Mouse (Mus musculus) embryonic facial prominence, embryonic 15.5 days (tissue): ENCODE data around the gene Phf23. TPM values are rescaled to one million over a fixed set of nuclear protein-coding genes. Genes with fewer than 3 reads are reported as not detected.
A peak's percentile ranks its signal among the peaks of the same experiment; 100 is the strongest.

Experiments used
- ATAC-seq: fragments of 200-750 bp; cut with Nextera tagmentation; 2 replicates; pipeline ENCODE4 v1.8.0; 2017; ENCODE audit warnings: low read depth, moderate TSS enrichment; ENCODE audit not compliant: insufficient number of reproducible peaks, low FRiP score, low TSS enrichment
- H3K27ac ChIP-seq: fragments of 300-500 bp; sonication (generic); replicated peaks from 2 replicates; pipeline ENCODE4 v1.5.1; 2015; ENCODE audit warnings: mild to moderate bottlenecking, inconsistent platforms
- H3K27me3 ChIP-seq: fragments of 300-500 bp; sonication (generic); 2 replicates; pipeline ENCODE4 v1.6.1; 2015; ENCODE audit warnings: inconsistent platforms
- H3K36me3 ChIP-seq: fragments of 300-500 bp; sonication (generic); 2 replicates; pipeline ENCODE4 v1.6.1; 2015; ENCODE audit warnings: mild to moderate bottlenecking, inconsistent platforms
- H3K4me1 ChIP-seq: fragments of 300-500 bp; sonication (generic); 2 replicates; pipeline ENCODE4 v1.6.1; 2015; ENCODE audit warnings: inconsistent platforms
- H3K4me2 ChIP-seq: fragments of 300-500 bp; sonication (generic); replicated peaks from 2 replicates; pipeline ENCODE4 v1.6.1; 2015; ENCODE audit warnings: mild to moderate bottlenecking, inconsistent platforms
- H3K4me3 ChIP-seq: fragments of 300-500 bp; sonication (generic); replicated peaks from 2 replicates; pipeline ENCODE4 v1.5.1; 2015; ENCODE audit warnings: mild to moderate bottlenecking, inconsistent platforms
- H3K9ac ChIP-seq: fragments of 300-500 bp; sonication (generic); 2 replicates; pipeline ENCODE4 v1.6.1; 2015; ENCODE audit warnings: inconsistent platforms
- H3K9me3 ChIP-seq: fragments of 300-500 bp; sonication (generic); replicated peaks from 2 replicates; pipeline ENCODE4 v1.6.1; 2016; ENCODE audit warnings: inconsistent platforms
- WGBS: fragments of 180-500 bp; shearing (Covaris S2); methylation state at CpG from one replicate; pipeline ENCODE4 v1.1.7; 2015; 5-methylcytosine and 5-hydroxymethylcytosine counted together
- polyA plus RNA-seq: library from polyadenylated mRNA; unstranded; fragments of >200 nt; fragmentation: Nextera tagmentation; extraction: Ambion mirVana; gene quantifications from 2 replicates; pipeline ENCODE4 v1.2.1, GENCODE M21; 2015

Phf23 gene
- polyA plus RNA-seq, 1 experiment from 2014 or later: 77.8 TPM

GRCm38 (mm10) chr11:70016669-70017068, 21.1 kb downstream of the Phf23 start, which contains the start of gene Dlg4:
Dlg4 (plus strand) TSS chr11:70016942.
- Histone ChIP-seq H3K4me3 (peak within 1 kb of the TSS; percentile 54), H3K4me1 (peaks cover 63% of the 10 kb centered on the region), H3K27me3 (no peaks in the 10 kb centered on the region), H3K27ac (peak within 1 kb of the TSS; percentile 92), H3K9me3 (no peaks in the 10 kb centered on the region), H3K9ac (peak within 1 kb of the TSS; percentile 33; the same call in 1 of the 2 replicates), H3K4me2 (peak within 1 kb of the TSS; percentile 91), H3K36me3 (peaks cover 24% of the 10 kb centered on the region)
- 70% methylated on average over 3 of the region's 3 CpGs for WGBS
- ATAC-seq: no peak

DNA sequence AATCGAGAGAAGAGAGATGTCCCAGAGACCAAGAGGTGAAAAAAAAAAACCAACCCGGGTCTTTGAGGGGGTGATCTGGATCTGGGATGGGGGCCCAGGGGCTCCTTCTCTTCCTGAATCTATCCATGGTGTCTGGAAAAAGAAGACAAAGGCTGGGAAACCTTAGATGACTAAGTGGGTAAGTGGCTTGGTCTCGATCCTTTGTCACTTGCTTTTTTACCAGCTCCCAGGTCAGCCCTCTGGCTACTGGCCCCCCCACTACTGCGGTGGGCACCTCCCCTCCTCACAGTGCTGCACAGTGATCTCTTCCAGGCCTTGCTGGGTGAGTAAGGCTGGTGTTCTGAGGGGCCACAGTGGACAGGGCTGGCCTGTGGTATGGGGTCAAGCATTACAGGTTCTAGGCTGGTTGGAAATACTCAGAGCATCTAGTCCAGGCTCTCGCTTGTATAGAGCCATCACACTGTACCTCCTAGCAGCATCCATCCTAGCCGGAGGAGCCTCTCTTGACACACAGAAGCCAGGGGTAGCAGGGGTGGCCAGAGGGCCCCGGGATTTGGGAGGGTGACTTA, 21.7 kb downstream of the Phf23 start:
- ATAC-seq: no peak
- Histone ChIP-seq H3K27ac (peak overlapping the region; percentile 92; the same call in 1 of the 2 replicates), H3K4me2 (peak overlapping the region; percentile 91), H3K4me3 (peak overlapping the region; percentile 54; the same call in 1 of the 2 replicates), H3K27me3 (no peaks in the 10 kb centered on the region), H3K9me3 (no peaks in the 10 kb centered on the region), H3K36me3 (peaks cover 18% of the 10 kb centered on the region), H3K9ac (no peak overlapping the region), H3K4me1 (peaks cover 68% of the 10 kb centered on the region)
- WGBS: 29% methylated on average over 7 of the region's 7 CpGs

DNA sequence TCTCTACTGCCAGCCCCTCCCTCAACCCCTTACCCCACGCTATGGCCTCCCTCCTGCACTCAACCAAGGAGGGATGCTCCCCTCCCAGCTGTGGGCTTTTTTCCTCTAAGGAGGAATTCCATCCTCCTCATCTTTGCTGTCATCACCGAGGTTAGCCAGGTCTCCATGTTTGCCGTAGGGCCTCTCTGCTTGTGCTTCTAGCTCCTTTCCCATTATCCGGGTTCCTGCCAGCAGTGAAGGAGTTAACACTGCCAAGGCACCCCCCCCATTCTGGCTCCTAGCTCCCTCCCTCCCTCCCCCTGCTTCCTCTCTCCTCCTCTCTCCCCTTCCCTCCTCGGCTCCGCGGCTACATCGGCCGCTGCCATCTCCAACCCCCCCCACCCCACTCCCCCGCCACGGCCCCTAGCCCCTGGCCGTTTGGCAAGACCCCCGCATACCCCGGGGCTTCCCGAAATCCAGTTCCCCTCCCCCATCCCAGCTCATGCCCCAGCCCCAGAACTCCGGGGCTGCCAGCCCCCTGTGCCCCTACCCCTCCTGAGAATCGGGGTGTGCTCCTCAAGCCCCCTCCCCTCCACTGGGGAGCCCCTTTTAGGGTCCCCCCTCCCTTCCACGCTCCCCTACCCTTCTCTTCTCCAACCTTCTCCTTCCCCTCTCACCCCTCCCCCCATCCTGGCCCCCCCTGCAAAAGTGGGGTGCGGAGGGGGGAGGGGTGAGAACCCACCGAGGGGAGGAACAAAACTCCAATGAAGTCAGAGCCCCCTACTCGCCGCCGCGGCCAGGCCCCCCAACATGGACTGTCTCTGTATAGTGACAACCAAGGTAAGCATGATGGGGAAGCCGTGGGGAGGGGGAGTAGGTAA, 22.8 kb downstream of the Phf23 start:
- peak overlapping the region; percentile 92 for H3K27ac ChIP-seq
- peak overlapping the region; percentile 63 for H3K9ac ChIP-seq
- WGBS: 1% methylated on average over 25 of the region's 25 CpGs
- H3K4me2 ChIP-seq: peak overlapping the region; percentile 91
- peak overlapping the region; percentile 54 for H3K4me3 ChIP-seq
- no peak for ATAC-seq
- H3K36me3 ChIP-seq: peaks cover 7% of the 10 kb centered on the region
- H3K4me1 ChIP-seq: peaks cover 71% of the 10 kb centered on the region
- no peaks in the 10 kb centered on the region for H3K27me3 ChIP-seq
- no peaks in the 10 kb centered on the region for H3K9me3 ChIP-seq

DNA sequence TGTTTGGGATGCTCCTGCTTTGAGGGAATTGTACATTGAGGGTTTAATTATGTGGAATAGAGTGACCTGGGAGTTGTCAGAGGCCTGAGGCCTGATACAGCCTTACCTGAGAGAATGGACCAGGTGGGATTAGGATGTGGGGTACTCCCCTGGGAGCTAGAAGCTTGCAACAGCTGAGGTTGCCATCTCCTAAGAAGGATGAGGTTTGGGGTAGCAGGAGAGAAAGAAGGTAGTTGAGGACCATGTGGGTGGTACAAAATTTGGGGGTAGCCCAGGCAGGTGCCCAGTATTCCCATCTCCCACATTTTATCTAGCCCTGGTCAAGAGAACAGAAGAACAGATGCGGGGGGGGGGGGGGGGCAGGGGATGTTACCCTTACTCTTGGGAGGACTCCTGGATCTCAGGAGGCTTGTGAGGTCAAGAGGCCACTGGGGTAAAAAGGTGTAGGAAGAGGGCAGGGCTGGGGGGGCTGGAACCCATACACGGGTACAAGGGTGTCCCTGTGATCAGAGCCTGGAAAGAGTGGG, 24.0 kb downstream of the Phf23 start:
- 0% methylated on average over 2 of the region's 2 CpGs for WGBS

GRCm38 (mm10) chr11:70020022-70020631, 24.6 kb downstream of the Phf23 start:
- Histone ChIP-seq H3K9ac (no peak overlapping the region), H3K9me3 (no peaks in the 10 kb centered on the region), H3K36me3 (no peaks in the 10 kb centered on the region), H3K4me1 (peaks cover 73% of the 10 kb centered on the region), H3K4me2 (peak overlapping the region; percentile 91), H3K4me3 (peak overlapping the region; percentile 54), H3K27ac (peak overlapping the region; percentile 92), H3K27me3 (no peaks in the 10 kb centered on the region)
- ATAC-seq: no peak
- 11% methylated on average over 8 of the region's 8 CpGs for WGBS

More for the DNA sequence above, 24.0 kb downstream of the Phf23 start:
- Histone ChIP-seq H3K9me3 (no peaks in the 10 kb centered on the region), H3K9ac (0 out of 2 replicates have a peak overlapping the region, but pooled peaks have one; percentile 63), H3K4me3 (peak overlapping the region; percentile 54), H3K4me2 (peak overlapping the region; percentile 91), H3K4me1 (peaks cover 73% of the 10 kb centered on the region), H3K27ac (peak overlapping the region; percentile 92), H3K36me3 (no peaks in the 10 kb centered on the region), H3K27me3 (no peaks in the 10 kb centered on the region)
- ATAC-seq: no peak

DNA sequence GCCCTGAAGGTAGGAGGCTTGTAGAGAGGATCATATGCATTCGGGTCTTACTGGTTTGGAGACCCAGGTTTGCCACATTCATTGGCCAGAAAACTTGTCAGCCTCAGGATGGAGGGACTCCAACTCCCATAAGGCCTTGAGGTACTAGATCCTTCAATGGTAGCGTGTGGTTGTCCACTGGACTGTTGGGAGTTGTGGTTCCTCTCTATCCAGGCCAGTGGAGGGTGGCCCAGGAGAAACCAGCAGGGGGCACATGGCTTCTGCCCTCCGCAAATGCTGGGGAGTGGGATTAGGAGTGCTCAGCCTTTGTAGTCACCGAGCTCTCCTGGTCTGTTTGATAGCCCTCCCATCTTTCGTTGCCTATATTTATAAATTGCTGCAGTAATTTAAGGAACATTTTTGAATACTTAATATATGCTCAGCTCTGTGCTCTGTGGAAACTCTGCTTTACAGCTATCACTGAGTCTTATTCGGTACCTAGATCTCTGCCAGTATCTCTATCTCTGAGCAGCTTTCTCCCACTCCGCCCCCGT, 25.2 kb downstream of the Phf23 start:
- WGBS: under 1% methylated on average over 8 of the region's 8 CpGs
- peak overlapping the region; percentile 91 for H3K4me2 ChIP-seq
- H3K27me3 ChIP-seq: no peaks in the 10 kb centered on the region
- peak overlapping the region; percentile 54 for H3K4me3 ChIP-seq
- peaks cover 73% of the 10 kb centered on the region for H3K4me1 ChIP-seq
- peak overlapping the region; percentile 92 for H3K27ac ChIP-seq
- no peaks in the 10 kb centered on the region for H3K36me3 ChIP-seq
- no peak overlapping the region for H3K9ac ChIP-seq
- H3K9me3 ChIP-seq: no peaks in the 10 kb centered on the region
- ATAC-seq: peak; percentile 76

- Histone ChIP-seq H3K9me3 (no peaks in the 10 kb centered on the region), H3K36me3 (no peaks in the 10 kb centered on the region), H3K9ac (no peak overlapping the region), H3K4me2 (peak overlapping the region; percentile 91), H3K27ac (peak overlapping the region; percentile 92), H3K4me1 (peaks cover 80% of the 10 kb centered on the region), H3K27me3 (no peaks in the 10 kb centered on the region), H3K4me3 (peak overlapping the region; percentile 54)
- peak; percentile 84 for ATAC-seq
- WGBS: 1% methylated on average over 40 of the region's 40 CpGs
These were observed 25.9 kb downstream of the Phf23 start for GRCm38 (mm10) chr11:70021264-70022132.

DNA sequence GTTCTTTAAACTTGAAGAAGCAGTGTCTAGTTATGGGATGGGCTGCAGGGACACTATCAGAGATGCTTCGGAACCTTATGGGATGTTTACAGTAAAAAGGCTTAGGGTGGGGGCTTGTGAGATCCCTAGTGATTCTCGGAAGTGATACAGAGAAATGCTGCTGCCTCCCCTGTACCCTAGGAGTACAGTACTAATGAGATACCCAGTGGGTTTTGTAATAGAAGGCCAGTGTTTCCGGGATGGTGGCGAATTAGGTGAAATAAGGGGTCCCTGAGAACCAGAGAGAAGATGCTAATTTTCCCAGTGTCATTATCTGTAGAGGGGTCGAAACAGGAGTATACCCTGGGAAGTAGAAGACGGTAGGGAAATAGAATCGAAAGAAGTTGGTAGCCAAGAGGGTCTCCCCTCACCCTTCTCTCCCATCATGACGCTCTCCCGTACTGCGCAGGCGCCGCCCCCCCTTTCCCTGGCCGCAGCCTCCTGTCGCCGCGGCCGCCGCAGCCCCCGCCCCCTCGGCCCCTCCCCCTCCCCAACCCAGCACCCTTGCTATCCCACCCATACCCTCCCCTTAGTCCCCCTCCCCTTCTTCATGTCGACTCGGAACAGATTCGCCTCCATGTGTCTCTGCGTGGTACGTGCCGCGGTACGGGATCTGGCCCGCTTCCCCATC, 28.0 kb downstream of the Phf23 start:
- ATAC-seq: no peak
- Histone ChIP-seq H3K9me3 (no peaks in the 10 kb centered on the region), H3K4me3 (peak overlapping the region; percentile 37), H3K4me1 (peaks cover 88% of the 10 kb centered on the region), H3K27me3 (no peaks in the 10 kb centered on the region), H3K36me3 (no peaks in the 10 kb centered on the region), H3K27ac (no peak overlapping the region; the same call in 1 of the 2 replicates), H3K4me2 (peak overlapping the region; percentile 56), H3K9ac (0 out of 2 replicates have a peak overlapping the region, but pooled peaks have one; percentile 12)
- 4% methylated on average over 29 of the region's 29 CpGs for WGBS

- H3K4me1 ChIP-seq: peaks cover 88% of the 10 kb centered on the region
- no peaks in the 10 kb centered on the region for H3K27me3 ChIP-seq
- H3K4me2 ChIP-seq: peak overlapping the region; percentile 56
- 11% methylated on average over 6 of the region's 6 CpGs for whole genome bisulfite sequencing
- ATAC-seq: no peak
- H3K9ac ChIP-seq: no peak overlapping the region
- no peaks in the 10 kb centered on the region for H3K9me3 ChIP-seq
- H3K4me3 ChIP-seq: peak overlapping the region; percentile 37
- no peak overlapping the region; the same call in 1 of the 2 replicates for H3K27ac ChIP-seq
- H3K36me3 ChIP-seq: no peaks in the 10 kb centered on the region
These were observed 28.6 kb downstream of the Phf23 start for GRCm38 (mm10) chr11:70024151-70024514.

DNA sequence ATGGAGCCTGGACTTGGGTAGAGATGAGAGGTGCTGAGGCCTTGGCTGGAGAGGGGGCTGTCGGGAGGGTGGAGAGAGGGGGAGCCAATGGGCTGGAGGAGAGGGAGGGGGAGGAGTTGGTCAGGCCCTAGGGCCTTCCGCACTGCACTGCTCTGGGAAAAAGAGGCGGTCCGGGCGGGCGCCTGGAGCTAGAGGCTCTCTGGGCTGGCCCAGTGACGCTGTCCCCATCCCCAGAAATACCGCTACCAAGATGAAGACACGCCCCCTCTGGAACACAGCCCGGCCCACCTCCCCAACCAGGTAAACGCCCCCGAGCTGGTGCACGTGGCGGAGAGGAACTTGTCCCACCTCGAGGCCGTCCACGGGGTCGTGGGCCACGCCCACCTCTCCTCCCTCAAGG, 31.1 kb downstream of the Phf23 start:
- H3K27ac ChIP-seq: peak overlapping the region; percentile 88
- H3K4me3 ChIP-seq: peak overlapping the region; percentile 27
- WGBS: 4% methylated on average over 19 of the region's 19 CpGs
- ATAC-seq: peak; percentile 51
- H3K4me2 ChIP-seq: peak overlapping the region; percentile 50
- no peaks in the 10 kb centered on the region for H3K9me3 ChIP-seq
- no peak overlapping the region for H3K9ac ChIP-seq
- H3K4me1 ChIP-seq: peaks cover 74% of the 10 kb centered on the region
- H3K27me3 ChIP-seq: no peaks in the 10 kb centered on the region
- H3K36me3 ChIP-seq: peaks cover 13% of the 10 kb centered on the region
